Mouse (Mus musculus): Measurements from ENCODE around the gene Immp2l.
"Not testable (repeated sequence)": the region's sequence is repeated elsewhere in the genome, so short reads cannot be mapped to it uniquely, and the experiment has no call there.

Gene Immp2l

GRCm38 (mm10) chr12:41724585-41724984 lies 700.7 kb downstream of the Immp2l start:
- no peak for DNase-seq

- DNase-seq = no peak
Observed at GRCm38 (mm10) chr12:41726720-41727119, 702.8 kb downstream of the Immp2l start.

DNA sequence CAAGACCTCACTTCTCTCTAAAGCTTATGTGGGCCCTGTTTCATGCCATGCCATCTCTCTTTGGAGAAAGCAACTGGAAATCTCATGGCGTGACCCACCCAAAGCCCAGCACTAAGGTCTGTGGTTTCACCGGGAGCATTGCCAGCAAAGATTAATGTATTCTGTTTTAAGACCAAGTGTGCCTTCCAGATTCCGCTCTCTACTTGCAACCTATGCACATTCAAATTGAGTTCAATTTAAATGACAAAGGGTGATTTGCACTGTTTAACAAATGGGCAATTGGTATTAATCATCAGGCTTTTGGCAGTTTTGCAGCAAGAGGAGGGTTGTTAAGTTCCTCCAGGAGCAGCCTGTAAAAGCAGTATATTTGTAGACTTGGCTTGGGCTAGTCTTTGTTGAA lies 703.3 kb downstream of the Immp2l start:
- peak; percentile 19 to 20 for DNase-seq

DNA sequence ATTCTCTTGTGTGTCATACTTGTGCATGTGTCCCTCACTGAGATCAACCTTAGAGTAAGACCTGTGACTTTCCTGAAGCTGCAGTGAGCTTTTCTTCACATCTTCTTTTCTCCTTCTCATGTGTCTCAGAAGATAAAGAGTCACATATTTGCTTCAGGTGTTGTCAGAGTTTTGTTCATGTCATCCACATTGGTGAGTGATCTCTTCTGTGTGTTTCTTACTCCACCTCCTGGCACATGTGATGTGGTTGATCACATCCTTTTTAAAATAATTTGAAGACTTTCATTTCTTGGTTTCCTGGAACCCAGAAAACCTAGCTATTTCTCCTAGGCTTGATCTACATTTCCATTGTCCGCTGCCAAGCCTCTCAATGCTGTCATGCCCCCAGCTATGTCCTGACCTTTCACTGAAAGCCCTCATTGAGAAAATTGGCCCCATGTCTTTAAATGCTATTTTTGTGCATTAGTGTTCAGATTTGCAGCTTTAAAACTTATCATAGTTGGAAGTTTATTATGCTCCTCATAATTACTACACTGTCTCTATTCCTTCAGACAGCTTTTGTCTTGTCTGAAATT lies 704.0 kb downstream of the Immp2l start:
- DNase-seq = no peak

GRCm38 (mm10) chr12:41728467-41728866 lies 704.6 kb downstream of the Immp2l start:
- no peak for DNase-seq

DNA sequence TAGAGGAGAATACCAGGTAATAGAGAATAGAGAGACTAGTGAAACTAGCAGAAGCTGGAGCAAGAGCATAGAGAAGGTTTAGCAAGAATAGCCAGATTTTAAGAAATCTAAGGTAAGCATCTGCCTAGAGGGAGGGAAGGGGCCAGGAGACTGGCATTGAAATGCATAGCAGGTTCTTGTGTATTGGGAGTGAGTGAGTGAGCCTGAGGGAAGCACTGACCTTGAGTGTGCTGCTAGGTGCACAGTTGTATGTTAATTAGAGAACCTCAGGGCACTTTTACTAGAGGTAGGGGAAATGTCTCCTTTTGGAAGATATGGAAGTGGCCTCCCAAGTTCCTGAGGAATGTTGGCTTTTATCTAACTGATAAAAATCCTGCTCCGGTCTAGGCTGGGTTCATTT lies 705.9 kb downstream of the Immp2l start:
- DNase-seq = no peak

DNA sequence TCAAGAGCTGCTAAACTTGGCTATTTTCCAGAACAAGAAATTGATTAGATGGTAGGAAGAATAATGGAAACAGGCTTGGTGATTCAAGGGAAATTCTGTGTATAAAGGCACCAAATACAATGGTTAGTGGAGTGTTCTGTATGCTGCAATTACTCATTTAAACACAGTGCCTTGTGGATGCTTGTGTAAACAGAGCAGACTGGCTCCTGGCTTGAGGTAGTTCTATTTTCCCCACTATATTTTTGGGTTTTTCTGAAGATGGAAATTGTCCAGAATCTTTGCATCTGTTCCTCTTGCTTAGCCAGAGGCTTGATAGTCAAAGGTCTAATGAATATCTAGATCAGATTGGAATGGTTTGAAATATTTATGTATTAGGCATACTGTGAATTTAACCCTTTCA lies 709.3 kb downstream of the Immp2l start:
- DNase-seq = no peak

DNA sequence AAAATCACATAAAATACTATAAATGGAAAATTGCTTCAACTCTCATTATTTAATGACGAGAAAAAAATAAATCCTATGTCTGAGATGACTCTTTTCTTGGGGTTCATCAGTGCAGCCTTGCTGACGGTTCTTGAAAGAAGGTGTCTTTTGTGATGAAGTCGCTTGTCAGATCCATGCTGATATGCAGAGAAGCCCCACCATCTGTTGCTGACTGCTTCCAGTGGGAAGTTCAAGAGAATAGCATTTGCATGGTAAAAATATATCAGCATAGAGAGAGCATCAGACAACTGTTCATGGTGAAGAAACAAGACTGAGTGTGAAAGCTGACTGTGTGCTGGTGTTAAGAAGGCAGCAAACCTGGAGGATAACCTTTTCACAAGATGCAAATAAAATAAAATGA lies 719.0 kb downstream of the Immp2l start:
- peak in 1 of 2 experiments; percentile 16 for DNase-seq

- DNase-seq = peak; percentile 84 to 85
Observed at GRCm38 (mm10) chr12:41763396-41763795, 739.5 kb downstream of the Immp2l start.

DNA sequence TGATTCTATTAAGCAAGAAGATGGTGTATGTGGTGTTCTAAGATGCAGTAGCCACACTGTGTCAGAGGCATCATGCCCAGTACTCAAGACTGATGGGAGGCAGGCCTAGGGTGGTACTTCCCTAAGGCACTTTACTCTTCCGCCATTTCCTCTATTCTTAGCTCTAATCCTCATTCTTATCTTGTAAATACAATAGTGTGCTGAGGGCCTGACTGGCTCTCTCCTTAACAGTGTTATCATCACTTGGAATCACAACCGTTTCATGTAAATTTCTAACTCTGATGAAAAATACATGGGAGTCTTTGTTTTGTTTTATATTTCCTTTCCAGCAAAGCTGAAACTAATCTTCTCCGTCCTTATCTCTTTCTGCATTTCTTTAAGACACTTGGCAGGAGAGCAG lies 750.1 kb downstream of the Immp2l start:
- peak in 1 of 2 experiments; percentile 5 for DNase-seq

- peak; percentile 91 to 95 for DNase-seq
Observed at GRCm38 (mm10) chr12:41774623-41775323, 750.9 kb downstream of the Immp2l start.

- not testable (repeated sequence) for DNase-seq
Observed at GRCm38 (mm10) chr12:41777762-41778161, 753.9 kb downstream of the Immp2l start.

- DNase-seq = not testable (repeated sequence)
Observed at GRCm38 (mm10) chr12:41793681-41794080, 769.8 kb downstream of the Immp2l start.

DNA sequence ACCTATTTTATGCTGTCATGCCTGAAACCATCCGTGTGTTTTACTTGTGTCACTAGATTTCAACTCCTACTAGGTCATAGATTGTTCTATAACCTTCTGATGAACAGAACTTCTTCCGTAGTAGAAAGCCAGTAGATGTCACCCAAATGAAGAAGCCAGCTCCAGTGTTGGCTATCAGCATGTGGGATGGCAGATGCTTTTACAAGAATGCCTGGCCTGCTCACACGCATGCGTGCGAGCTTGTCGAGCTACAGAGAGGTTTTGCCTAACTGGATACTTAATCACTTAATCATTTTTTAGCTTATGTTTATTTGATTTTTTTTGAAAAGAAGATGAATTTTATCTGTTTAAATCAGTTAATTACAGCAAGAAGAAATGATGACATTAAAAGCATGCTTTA lies 805.6 kb downstream of the Immp2l start:
- DNase-seq = peak; percentile 50 to 73

DNA sequence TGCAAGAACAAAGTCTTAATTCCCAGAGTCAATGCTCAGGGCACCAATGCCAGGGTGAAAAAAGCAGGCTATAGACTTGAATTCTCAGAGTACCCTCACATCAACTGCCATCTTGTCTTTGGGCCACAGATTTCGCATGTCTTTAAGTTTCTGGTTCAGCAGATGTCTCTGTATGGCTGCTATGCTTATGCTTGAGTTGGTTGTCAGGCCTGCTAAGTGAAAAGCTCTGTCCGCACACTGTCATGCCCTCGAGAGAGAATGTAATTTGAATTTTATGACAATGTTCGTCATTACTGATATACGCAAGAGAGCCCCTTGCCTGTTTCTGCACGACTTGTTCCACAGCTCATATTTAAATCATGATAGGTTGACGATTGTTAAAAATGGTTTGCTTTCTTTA lies 807.8 kb downstream of the Immp2l start:
- no peak for DNase-seq

GRCm38 (mm10) chr12:41834646-41835045 lies 810.8 kb downstream of the Immp2l start:
- DNase-seq = peak; percentile 59 to 60

GRCm38 (mm10) chr12:41838334-41838847 lies 814.5 kb downstream of the Immp2l start:
- DNase-seq = no peak

DNA sequence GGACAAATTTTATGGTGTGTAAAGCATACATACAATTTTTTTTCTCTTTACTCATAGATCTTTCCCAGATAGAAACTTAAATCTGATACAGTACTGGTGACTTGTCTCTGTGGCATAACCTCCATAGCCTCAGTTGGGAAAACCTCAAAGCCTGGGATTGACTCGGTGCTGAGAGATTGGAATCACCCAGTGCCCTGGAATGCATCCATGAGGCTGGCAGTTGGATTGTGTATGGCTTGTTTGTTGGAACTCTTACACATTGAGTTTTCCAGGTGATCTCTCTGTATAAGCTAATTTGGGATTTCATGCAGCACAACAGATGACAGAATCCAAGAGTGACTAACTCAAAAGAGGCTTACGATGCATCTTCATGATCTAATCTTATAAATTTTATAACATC lies 815.4 kb downstream of the Immp2l start:
- peak; percentile 48 to 71 for DNase-seq

- peak; percentile 39 to 48 for DNase-seq
Observed at GRCm38 (mm10) chr12:41842694-41843329, 818.9 kb downstream of the Immp2l start.

GRCm38 (mm10) chr12:41851896-41852470 lies 828.1 kb downstream of the Immp2l start:
- no peak for DNase-seq

DNA sequence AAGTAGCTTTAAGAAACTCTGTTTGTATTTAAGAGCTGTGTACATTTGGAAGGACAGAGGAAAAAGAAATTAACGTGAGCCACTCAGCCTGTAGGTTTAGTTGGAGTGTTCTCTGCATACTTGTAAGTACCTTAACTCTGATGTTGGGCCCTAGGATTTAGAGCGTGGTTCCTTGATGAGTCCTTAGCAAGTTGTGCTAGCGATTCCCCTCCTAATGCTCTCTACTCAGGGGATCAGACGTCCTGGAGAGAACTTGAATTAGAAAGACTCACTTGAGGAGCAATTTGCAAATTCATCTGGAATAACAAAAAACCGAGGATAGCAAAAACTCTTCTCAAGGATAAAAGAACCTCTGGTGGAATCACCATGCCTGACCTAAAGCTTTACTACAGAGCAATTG lies 835.8 kb downstream of the Immp2l start:
- DNase-seq = not testable (repeated sequence)

DNA sequence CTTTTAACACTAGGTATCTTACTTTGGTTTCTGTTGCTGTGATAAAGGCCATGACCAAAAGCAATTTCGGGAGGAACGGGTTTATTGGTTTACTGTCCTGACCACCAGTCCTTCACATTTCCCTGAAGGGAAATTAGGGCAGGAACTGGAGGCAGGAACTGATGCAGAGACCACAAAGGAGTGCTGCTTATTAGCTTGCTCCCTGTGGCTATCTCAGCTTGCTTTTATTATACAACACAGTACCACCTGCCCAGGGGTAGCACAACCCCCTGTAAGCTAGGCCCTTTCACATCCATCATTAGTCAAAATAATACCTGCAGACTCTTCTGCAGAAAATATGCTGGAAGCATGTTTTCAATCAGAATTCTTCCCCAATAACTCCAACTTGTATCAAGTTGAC lies 844.4 kb downstream of the Immp2l start:
- DNase-seq = no peak

- no peak for DNase-seq
Observed at GRCm38 (mm10) chr12:41874015-41874414, 850.1 kb downstream of the Immp2l start.
